Mouse (Mus musculus): ENCODE measurements around the gene St8sia1.

DNA sequence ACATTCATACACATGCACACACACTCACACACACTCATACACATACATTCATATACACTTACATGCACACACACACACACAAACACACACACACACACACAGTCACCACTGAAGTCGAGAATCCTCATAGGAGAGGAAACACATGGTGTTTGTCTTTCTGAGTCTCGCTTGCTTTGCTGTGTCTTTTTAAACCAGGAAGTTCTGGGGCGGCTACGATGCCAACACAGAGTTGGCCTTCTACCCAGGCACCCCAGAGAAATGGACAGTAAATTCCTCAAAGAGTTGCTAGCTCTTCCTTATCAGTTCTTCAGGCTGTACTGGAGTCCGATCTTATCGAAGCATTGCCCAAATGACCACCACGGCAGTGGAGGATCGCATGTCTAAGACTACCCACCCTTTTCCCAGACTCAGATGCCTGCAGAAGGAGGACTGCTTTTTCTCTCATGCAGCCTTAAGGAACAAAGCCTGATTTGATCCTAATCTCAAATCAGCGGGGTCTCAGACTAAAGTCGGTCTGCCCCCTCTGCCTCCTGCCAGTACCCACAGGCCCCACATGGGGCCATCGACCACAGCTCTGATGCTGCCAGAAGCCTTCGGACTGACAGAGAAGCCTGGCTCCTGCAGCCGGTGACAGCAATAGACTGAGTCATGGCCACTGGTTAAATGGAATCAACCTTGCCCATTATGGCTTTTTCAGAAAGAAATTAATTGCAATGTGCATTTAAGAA is 171.8 kb downstream of the St8sia1 start:
- no peak for TF ChIP-seq GATA1 (IDR thresholded peaks at IDR 0.05; ENCODE audit: low read length)
- TF ChIP-seq TAL1 (IDR thresholded peaks at IDR 0.05; ENCODE audit: low read length), result no peak
